Mouse (Mus musculus) liver, adult (tissue): ENCODE measurements around the gene Nudcd3.

Experiments used
- GATA4 ChIP-seq: IDR thresholded peaks from 2 replicates; pipeline ENCODE4 v1.6.1; 2014; ENCODE audit warnings: mild to moderate bottlenecking, low read length; ENCODE audit not compliant: insufficient replicate concordance

The Nudcd3 gene

DNA sequence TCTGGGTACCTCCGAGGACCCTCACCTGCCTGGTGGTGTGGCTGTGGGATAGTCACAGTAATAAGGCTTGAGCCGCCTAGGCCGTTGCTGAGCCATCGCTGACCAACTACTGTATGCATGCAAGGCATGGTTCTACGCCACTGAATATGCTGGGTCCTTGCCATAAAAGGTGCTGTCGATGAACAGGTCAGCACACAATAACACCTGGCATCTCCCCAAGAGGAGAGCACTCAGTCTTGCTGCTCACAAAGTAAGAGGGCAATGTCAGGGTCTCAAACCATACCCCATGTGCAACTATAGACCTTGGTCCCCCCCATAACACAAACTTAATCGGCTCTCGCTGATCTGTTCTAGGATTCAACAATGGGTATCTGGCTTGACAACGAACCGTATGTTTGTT is 141.1 kb downstream of the Nudcd3 start:
- TF ChIP-seq GATA4, result no peak
